Mouse (Mus musculus): ENCODE measurements at regions not wholly inside any gene's neighbourhood (a gene's known extent, or its start where the extent isn't known, plus 50 kb on each side); places are given as distances from the start of the nearest gene placed in this dataset.

DNA sequence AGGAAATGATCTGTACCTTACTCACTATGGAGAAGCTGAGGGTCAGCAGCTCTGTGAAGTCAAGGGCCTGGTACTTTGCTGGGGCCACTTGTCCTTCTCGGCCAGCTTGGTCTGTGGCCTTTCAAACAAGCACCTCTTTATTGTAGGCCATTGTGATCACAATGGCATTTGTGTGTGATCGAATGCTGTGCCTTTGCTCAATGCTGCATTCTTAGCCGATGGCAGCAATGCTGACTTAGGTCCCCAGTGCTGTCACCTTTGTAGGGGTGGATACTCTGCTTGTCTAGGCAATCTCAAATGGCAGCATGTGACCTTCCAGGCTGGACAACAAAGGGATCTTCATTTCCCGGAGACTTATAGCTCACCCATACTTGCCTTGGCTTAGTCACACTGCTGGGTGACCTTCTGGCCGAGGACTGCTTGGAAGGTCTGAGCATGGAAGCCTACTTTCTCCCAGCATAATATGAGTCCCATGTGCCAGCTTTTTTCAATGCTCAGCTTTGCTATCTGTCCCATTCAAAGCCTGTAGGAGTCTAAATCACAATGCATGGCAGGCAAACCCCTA is 100.4 kb upstream of the Shh start:
- no peak for DNase-seq (ENCODE audit: low spot score in 2 of 2)

DNA sequence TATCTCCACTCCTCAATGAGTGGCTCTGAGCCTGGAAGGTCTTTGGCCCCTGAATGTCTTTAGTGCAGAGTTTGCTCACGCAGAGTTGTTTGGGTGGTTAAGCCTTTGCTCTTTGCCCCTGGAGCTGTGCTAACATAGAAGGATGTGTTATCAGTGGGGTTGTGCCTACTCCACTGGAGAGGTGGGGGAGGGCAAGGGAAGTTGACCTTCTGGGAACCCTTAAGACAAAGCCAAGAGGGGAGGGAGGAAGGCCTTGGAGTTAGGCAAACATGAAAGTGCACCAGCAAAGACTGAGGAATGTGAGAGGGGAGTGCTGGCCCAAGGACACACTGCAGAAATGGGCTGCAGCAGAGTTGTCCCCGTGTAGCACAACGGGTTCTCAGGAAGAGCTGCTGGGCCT is 96.3 kb upstream of the Shh start:
- DNase-seq (ENCODE audit: low spot score in 2 of 2), result no peak

DNA sequence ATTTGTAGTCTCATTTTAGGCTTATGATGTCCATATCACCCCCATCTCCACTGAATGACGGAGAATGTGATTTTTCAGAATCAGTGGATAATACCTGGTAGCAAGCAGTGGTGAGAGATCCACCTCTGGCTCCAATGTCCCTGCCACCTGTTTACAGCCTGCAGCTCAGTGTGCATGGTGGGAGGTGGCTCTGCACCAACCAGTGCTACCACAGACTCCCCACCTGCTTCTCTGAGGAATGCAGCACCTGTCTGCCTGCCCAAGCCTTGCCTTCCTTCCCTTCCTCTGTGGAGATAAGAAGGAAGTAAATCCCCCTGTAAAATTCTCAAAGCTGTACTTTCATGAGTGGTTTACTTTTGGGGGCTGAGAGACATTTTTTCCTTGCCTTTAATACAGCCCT is 95.9 kb upstream of the Shh start:
- no peak for DNase-seq (ENCODE audit: low spot score in 2 of 2)

DNA sequence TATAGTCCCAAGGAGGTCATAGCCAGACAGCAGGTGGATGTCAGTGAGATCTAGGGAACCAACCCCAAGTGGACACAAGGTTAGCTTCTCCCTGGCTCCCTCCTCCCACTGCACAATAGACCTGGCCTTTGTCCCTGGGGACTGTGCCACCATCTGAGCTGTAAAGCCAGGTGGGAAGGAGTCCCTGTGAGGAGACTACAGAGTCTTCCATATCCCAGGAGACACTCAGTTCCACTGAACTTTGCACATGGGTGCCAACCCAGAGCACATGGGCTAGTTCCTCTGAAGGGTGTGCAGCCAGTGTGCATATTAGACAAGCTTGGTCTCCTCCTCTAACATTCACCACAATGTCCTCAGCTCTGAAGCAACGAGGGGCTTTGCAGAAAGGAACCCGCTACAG is 86.5 kb upstream of the Shh start:
- DNase-seq (ENCODE audit: low spot score in 2 of 2), result no peak

DNA sequence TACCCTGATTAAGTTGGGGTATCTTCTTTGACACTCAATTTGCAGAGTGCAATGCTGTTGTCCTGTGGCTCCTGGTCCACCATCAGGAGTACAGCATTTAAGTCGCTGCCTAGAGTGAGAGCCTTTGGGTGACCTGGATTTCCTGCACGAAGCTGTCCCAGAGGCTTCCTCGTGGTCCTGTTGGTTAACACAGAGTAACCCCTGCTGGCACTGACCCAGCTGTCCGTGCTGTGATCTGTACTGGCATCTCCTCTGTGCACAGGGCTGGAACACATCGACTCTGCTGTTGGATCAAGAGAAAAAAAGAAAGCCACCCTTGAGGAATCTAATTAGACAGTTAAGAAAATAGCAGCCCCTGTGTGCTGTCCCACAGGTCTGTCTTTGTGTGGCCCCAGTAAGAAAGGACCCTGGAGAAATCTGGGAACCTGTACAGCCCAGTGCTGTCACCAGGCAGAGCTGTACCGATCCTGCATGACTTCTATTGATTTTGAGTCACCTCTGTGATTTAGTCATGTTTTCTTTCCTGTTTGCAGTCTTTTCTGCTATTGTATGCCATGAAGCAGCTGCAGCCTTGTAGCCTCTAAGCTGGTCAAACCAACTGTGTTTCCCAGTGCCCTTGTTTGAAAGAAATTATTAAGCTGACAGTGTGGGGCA is 63.3 kb upstream of the Shh start:
- no peak for DNase-seq (ENCODE audit: low spot score in 2 of 2)

DNA sequence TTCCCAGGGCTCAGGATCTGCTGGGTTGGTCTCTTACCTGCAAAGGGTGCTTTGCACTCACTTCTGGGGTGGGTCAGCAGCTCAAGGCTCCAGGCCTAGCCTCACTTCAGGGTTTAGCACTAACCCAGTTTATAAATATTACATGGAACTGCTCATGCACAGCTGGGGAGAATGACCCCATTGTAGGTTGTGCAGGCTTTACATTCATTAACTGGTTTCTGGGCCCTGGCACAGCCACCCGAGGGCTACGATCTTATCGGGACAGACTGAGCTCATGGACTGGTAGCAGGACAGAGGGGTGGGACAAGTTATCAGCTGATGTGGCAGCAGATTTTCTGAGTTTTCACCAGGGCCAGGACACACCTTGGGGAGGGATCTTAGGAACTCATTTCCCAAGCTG is 59.4 kb upstream of the Shh start:
- no peak for DNase-seq (ENCODE audit: low spot score in 2 of 2)

DNA sequence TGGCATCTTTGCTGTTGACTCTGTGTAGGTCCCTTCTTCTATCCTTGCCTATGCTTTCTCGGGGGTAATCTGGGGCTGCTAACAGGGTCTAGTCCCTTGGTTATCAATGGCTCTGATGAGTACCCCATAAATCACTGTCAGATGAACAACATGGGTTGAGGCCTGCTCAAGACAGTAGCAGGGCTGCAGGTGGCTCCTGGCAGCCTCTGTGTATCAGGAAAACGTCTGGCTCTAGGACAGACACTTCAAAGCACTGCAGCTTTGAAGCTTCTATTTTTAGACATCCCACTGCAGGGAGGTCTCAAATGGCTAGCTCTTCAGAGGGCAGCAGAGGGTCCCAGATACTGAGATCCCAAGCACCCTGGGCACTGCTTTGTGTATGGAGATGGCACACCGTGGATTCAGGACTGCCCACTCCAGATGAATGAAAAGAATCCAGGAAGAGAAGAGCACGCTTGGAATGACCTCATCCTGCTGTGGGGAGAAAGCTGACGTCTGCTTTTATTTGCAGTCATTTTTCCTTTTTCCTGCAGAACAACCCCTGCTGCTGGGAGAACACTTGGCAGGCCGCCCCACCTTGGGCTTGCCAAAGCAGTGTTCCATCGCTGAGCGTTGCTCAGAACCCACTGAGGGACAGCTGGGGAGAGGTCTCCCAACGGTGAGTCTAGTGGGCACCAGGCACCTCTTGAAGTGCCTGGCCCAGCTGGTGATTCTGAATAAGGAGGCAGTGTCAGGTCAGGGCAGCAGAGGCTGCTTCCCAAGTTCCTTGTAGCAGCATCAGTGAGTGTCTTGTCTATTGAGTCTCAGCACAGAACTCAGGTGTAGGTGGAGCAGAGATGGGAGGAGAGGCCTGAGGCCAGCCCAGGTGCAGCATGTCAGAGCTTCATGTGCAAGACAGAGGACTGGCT is 54.0 kb upstream of the Shh start:
- peak; percentile 59 to 79 for DNase-seq (ENCODE audit: low spot score in 2 of 2)

DNA sequence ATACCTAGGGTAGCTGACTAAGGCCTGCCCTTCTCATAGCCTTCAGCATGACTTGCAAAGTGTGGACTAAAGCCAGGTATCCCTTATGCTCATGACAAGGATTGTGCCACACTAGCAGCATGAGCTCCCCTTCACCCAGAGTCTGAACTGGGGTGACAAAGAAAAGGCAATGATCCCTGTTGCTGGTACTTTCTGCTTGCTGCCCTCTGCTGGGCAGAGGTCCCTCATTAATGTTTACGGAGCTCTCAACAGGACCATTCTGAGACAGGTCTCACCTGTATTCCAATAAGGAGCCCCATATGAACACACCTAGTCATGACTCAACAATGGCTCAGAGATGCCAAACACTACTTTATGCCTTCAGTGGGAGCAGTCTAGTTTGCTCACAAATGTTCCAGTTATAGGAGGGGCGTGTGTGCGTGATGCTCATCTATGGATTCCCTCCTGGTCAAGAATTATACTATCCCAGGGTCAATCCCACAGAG is 52.0 kb upstream of the Shh start:
- no peak for DNase-seq (ENCODE audit: low spot score in 2 of 2)

Measured in layer of hippocampus, adult 18-20 months (tissue).